Mouse (Mus musculus): Measurements from ENCODE around the gene Trak2.

- no peak for TF ChIP-seq POLR2A (IDR thresholded peaks at IDR 0.05; ENCODE audit: borderline replicate concordance, extremely low read depth, insufficient read depth, insufficient read length, poor library complexity, severe bottlenecking)
- no peak for TF ChIP-seq CTCF (IDR thresholded peaks at IDR 0.05; ENCODE audit: borderline replicate concordance, extremely low read depth, insufficient read depth, insufficient read length)
Measured at GRCm38 (mm10) chr1:58937606-58938099, 35.6 kb downstream of the Trak2 start.
